Mouse (Mus musculus) gonadal fat pad, adult 2 months (tissue): ENCODE measurements around the gene Gm49342. TPM values are rescaled to one million over a fixed set of nuclear protein-coding genes. Genes with fewer than 3 reads are reported as not detected.
A peak's percentile ranks its signal among the peaks of the same experiment; 100 is the strongest.

Experiments used
- DNase-seq: peaks from one replicate; pipeline ENCODE4 v3.0.0-alpha.2; 2012; ENCODE audit warnings: low read depth
- polyA plus RNA-seq: library from polyadenylated mRNA; depleted of rRNA; stranded (reverse); fragments of >200 nt; gene quantifications from 2 replicates; pipeline ENCODE4 v1.2.3, GENCODE M21; 2012; rRNA removed

Gene Gm49342
- polyA plus RNA-seq, 1 experiment, result 59.5 TPM

GRCm38 (mm10) chr14:50979631-50980030, 35.3 kb downstream of the Gm49342 start:
- no peak for DNase-seq

GRCm38 (mm10) chr14:50981207-50981606, 36.9 kb downstream of the Gm49342 start:
- no peak for DNase-seq

- DNase-seq, result no peak
These were observed 37.5 kb downstream of the Gm49342 start for GRCm38 (mm10) chr14:50981837-50982236.

GRCm38 (mm10) chr14:50987668-50988067, 43.4 kb downstream of the Gm49342 start:
- no peak for DNase-seq

- no peak for DNase-seq
These were observed 46.7 kb downstream of the Gm49342 start for GRCm38 (mm10) chr14:50991037-50991436.

GRCm38 (mm10) chr14:50997088-50997487, 52.8 kb downstream of the Gm49342 start:
- DNase-seq, result no peak

GRCm38 (mm10) chr14:50997999-50998666, 53.8 kb downstream of the Gm49342 start:
- DNase-seq, result no peak

GRCm38 (mm10) chr14:51007152-51007801, 63.0 kb downstream of the Gm49342 start, which contains the start of gene Rnase10:
Gene Rnase10 (plus strand): TSS chr14:51007751.
- DNase-seq, result no peak

- DNase-seq, result peak; percentile 98
These were observed 63.8 kb downstream of the Gm49342 start for GRCm38 (mm10) chr14:51007914-51008713.

GRCm38 (mm10) chr14:51008781-51009180, 64.5 kb downstream of the Gm49342 start:
- no peak for DNase-seq

GRCm38 (mm10) chr14:51009572-51009971, 65.3 kb downstream of the Gm49342 start:
- no peak for DNase-seq

Other genes with a start within 250 kb of the Gm49342 start
- gene Olfr748, start 237.1 kb upstream of the Gm49342 start, polyA plus RNA-seq, result not detected in 2 replicates
- not detected in 2 replicates for gene Olfr749, start 199.4 kb upstream of the Gm49342 start, polyA plus RNA-seq
- gene Ttc5, start 159.0 kb upstream of the Gm49342 start, polyA plus RNA-seq, result 31.9 and 32.5 TPM in 2 replicates
- 0.07 TPM in 1 of 2 replicates, not detected in the other for gene Ccnb1ip1, start 136.8 kb upstream of the Gm49342 start, polyA plus RNA-seq
- 27.1 and 33.3 TPM in 2 replicates for gene Parp2, start 136.7 kb upstream of the Gm49342 start, polyA plus RNA-seq
- 29.1 and 43.4 TPM in 2 replicates for gene Tep1, start 74.0 kb upstream of the Gm49342 start, polyA plus RNA-seq
- 2.1 and 2.2 TPM in 2 replicates for gene Klhl33, start 47.0 kb upstream of the Gm49342 start, polyA plus RNA-seq
- 88.0 and 102 TPM in 2 replicates for gene Osgep, start 19.6 kb upstream of the Gm49342 start, polyA plus RNA-seq
- 53.7 and 58.3 TPM in 2 replicates for gene Apex1, start 19.5 kb upstream of the Gm49342 start, polyA plus RNA-seq
- gene Pip4p1, start 13.7 kb upstream of the Gm49342 start, polyA plus RNA-seq, result 94.6 and 111 TPM in 2 replicates
- 73.0 and 74.1 TPM in 2 replicates for gene Pnp, start 13.4 kb upstream of the Gm49342 start, polyA plus RNA-seq
- 5.4 and 6.8 TPM in 2 replicates for gene Pnp2, start 11.5 kb downstream of the Gm49342 start, polyA plus RNA-seq
- 894 and 1,367 TPM in 2 replicates for gene Rnase10, start 63.2 kb downstream of the Gm49342 start, polyA plus RNA-seq
- gene Rnase9, start 97.4 kb downstream of the Gm49342 start, polyA plus RNA-seq, result 470 and 637 TPM in 2 replicates
- gene Rnase11, start 105.6 kb downstream of the Gm49342 start, polyA plus RNA-seq, result 17.1 and 17.8 TPM in 2 replicates
- gene Rnase12, start 113.1 kb downstream of the Gm49342 start, polyA plus RNA-seq, result 504 and 632 TPM in 2 replicates
- gene Olfr750, start 129.9 kb downstream of the Gm49342 start, polyA plus RNA-seq, result 0.09 TPM in 1 of 2 replicates, not detected in the other
- gene Rnase4, start 146.6 kb downstream of the Gm49342 start, polyA plus RNA-seq, result 151 and 247 TPM in 2 replicates
- 13.6 and 20.6 TPM in 2 replicates for gene Ang, start 146.6 kb downstream of the Gm49342 start, polyA plus RNA-seq
- 172 and 185 TPM in 2 replicates for gene Eddm3b, start 169.9 kb downstream of the Gm49342 start, polyA plus RNA-seq
- gene Rnase6, start 179.4 kb downstream of the Gm49342 start, polyA plus RNA-seq, result 14.7 and 16.5 TPM in 2 replicates
- gene Rnase1, start 202.3 kb downstream of the Gm49342 start, polyA plus RNA-seq, result 5.1 and 7.5 TPM in 2 replicates
- gene Rnase2b, start 217.7 kb downstream of the Gm49342 start, polyA plus RNA-seq, result not detected in 2 replicates